Mouse (Mus musculus) neutrophil, adult 5-6 weeks (primary cell): ENCODE results near the gene 1700006A11Rik. TPM values are rescaled to one million over a fixed set of nuclear protein-coding genes. Genes with fewer than 3 reads are reported as not detected.
"Not testable (repeated sequence)": the region's sequence is repeated elsewhere in the genome, so short reads cannot be mapped to it uniquely, and the experiment has no call there.

Source experiments
- ATAC-seq: fragments of 151-379, 151-347 bp; 2 replicates; pipeline ENCODE4 v1.8.0; 2017; ENCODE audit warnings: mild to moderate bottlenecking, moderate TSS enrichment; ENCODE audit not compliant: insufficient number of reproducible peaks, poor library complexity, low FRiP score, severe bottlenecking; ENCODE audit errors: extremely low read depth
- total RNA-seq: library from RNA; stranded (forward); fragments of 200-1000 nt; gene quantifications from 2 replicates; pipeline ENCODE4 v1.2.3, GENCODE M21; 2017

The 1700006A11Rik gene
- not detected in 2 replicates for total RNA-seq

DNA sequence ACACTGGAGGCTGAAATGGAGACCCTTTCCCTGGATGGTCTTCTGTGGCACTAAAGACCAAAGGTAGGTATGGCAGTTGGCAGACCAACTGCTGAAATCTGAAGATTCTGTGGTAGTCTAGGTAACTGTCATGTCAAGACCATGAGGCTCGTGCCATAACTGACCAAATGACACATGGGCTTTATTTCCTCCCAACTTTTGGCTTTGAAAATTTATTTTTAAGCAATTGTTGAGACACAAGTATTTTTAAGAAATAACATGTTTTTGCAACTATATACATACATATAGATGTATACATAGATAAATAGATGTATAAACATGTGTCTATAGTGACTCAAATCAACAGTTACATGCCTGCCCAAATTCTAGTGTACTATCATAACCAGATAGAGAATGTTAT is at the start of gene 1700006A11Rik:
1700006A11Rik (minus strand) TSS at position 101 of the 400 bp plus-strand sequence.
- ATAC-seq: no peak

DNA sequence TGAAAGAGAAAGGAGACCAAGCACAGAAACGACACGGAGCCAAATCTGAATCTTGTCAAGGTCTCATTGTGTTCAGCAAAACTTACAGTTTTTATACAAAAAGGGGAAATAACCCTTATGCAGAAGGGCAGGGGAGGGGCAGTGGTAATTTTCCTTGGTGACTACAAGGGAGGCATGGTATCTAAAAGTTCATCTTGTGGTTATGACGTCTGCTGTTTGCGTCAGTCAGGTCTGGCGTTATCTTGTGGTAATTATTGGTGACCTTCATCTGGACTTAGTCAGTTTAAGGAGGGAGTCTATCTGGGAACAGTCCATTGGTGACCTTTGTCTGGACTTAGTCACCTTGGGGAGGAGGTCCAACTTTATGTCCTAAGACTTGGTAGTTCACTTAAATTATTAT is 48.5 kb upstream of the 1700006A11Rik start:
- ATAC-seq: not testable (repeated sequence)

DNA sequence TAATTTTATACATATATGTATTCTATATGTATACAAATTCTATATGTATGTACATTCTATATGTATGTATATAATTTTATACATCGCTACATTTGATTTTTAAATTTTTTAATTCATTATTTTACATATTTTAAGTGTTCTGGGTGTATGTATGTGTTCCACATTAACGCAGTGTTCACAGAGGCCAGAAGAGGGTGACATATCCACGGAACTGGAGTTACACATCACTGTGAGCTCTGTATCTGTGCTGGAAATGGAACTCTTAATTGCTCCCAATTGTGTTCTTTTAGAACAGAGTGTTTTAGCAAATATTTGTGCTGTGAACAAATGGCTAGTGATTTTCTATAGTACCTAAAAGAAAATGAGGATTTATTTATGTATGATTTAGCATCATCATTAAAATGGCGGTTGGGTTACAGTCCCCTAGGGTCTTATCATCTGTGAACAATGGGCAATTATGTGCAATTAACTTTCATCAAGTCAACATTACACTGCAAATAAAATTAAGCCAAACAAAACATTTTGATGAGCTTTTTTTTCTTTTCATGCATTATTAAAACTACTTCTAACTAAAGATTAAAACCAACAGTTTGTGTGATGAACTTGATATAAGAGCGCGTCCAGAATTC is 40.4 kb upstream of the 1700006A11Rik start:
- no peak for ATAC-seq

DNA sequence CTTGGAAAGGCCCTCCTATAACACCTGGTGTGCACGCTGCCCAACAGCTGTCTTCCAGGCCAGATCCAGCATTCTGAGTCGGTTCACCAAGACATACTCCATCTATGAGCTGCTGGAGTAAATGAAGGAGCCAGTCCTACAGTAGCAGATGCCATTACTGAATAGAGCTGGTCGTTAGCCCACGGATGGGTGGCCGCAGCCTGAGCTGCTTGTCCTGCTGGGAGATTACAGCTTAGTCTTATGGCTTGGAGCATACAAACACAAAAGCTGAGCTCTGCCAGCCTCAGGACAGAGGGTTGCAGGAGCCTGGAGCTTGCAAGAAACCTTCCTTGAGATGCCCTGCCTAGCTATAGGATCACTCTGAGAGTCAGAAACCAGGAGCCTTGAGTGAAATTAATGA is 33.6 kb downstream of the 1700006A11Rik start:
- ATAC-seq: no peak

DNA sequence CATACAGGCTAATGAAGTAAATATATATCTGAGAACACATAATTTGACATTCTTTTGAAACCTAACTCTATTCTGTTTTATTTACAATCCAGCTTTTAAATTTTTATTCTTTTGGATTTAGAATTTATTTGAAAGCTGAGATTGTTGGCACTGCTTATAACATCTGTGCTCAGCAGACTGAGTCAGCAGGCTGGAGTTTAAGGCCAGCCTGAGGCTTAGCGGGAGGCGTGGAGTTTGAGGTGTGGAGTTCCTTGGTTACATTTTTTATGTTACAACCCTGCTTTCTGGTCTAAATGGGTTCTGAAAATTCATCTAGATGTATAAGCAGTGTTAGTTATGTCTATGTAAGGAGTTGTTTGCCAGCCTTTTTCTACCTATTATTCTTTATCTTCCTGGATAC is 35.7 kb downstream of the 1700006A11Rik start:
- ATAC-seq: no peak

DNA sequence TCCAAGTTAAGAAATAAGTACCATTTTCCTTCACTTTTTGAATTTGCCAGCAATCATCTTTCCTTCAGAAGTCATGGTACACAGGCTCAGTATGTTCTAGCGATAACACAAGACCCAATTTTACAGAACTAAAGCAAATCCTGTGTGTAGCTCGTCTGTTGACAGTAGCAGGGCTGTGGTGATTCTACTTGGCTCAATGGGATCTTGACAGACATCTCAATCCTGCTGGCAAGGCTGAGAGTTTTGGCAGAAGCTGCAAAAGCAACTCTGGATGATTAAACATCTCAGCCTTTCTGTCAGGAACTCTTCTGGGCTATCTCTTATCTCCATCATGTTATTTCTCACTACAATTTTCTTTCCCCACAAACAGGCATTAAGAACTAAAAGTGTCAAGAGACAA is 36.2 kb downstream of the 1700006A11Rik start:
- ATAC-seq: no peak

DNA sequence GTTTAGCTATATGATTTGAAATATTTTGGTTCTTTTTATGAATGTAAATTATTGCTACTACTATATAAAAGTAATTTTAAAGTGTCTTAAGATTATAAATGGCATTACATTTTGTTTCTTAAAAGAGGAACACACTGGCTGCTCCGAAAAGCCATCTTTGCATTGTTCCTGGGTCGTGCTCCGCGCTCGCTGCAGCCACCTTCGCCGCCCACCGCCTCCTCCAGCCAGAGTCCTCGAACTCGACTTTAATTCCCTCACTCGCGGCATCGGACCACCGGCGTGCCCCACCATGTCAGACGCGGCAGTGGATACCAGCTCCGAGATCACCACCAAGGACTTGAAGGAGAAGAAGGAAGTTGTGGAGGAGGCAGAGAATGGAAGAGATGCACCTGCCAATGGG is 40.5 kb downstream of the 1700006A11Rik start:
- ATAC-seq: not testable (repeated sequence)

DNA sequence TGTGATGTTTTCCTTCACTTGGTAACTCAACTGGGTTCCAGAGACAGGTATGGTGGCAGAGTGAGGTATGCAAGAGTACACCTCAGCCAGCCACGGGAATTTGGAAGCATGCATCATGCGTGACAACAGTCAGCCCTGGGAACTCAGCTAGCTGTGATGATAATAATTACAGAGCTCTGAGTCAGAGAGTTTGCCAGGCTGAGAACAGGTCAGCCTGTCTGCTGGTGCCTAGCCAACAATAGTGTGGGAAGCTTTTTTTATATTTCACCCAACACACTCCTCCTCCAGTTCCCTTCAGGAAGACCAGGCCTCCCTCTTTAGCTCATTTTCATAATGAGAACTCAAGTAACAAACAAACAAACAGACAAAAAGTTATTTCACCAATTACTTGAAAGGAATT is 53.8 kb downstream of the 1700006A11Rik start:
- no peak for ATAC-seq

DNA sequence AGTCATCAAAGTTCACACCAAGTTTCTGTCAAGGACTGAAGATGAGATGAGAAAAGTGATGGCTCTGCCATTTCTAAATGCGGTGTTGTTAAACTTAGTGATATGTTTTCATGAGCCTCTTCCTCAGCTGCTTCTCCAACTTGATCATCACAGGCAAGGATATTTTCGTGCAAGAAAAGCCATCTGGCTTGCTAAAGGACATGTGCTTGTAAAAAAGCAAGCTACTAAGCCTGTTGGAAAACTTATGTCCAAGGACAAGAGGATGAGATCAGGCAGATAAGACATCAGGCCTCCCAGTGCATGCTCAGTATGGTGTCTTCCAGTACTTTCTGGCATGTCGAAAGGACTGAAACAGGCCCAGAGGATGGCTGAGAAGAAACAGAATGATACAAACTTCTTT is 68.3 kb downstream of the 1700006A11Rik start:
- ATAC-seq: no peak

Other genes with a start within 250 kb of the 1700006A11Rik start
- gene Tram1l1, start 105.2 kb downstream of the 1700006A11Rik start, total RNA-seq: not detected in 2 replicates
- gene 1700003H04Rik, start 155.1 kb upstream of the 1700006A11Rik start, total RNA-seq: not detected in 2 replicates